In the genomic region with DNA sequence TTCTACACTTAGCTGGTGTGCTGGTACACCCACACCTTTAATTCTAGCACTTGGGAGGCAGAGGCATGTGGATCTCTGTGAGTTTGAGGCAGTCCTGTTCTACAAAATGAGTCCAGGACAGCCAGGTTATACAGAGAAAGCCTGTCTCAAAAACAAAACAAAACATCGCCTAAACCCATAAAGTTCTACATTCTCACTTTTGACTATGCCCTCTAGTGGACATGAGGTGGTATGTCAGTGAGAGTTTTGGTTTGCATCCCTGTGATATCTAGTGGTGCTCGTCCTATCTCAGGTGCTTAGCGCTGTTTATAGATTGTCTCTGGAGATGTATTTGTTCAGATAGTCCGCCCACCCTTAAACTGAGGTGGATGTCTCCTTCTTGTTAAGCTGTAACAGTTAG, we compare ENCODE assay signal across 8 mouse cellular contexts. TPM values are rescaled to one million over a fixed set of nuclear protein-coding genes. Genes with fewer than 3 reads are reported as not detected.
DNase-seq lines count a peak whose midpoint lies in the region; TF ChIP-seq lines count a peak whose summit lies in the region.
"Had no signal": no experiment of that assay in that cellular context is flagged by ENCODE, and none has a peak within 500 bp of the region (broad histone marks: within the 10 kb centered on the region; RNA-seq: fewer than 3 reads in every experiment).

No protein-coding gene starts in this region.

- no peaks in the 10 kb centered on the region for H3K9me3 ChIP-seq in E14TG2a.4 (ENCODE audit: low read length)
- H3K9me3 ChIP-seq: lung, embryonic 15.5 days had no signal

- H3K27me3 ChIP-seq in E14TG2a.4 (ENCODE audit: insufficient read depth, low read length) = peaks cover 7% of the 10 kb centered on the region

- no peak for TF ChIP-seq POLR2A in cortical plate, adult 2 months (IDR thresholded peaks at IDR 0.05; ENCODE audit: extremely low read depth, insufficient read depth, low read length)

- peaks cover 14% of the 10 kb centered on the region for H3K36me3 ChIP-seq in E14TG2a.4 (ENCODE audit: insufficient read depth, low read length)
- H3K36me3 ChIP-seq: lung, embryonic 15.5 days had no signal

- peaks cover 25% of the 10 kb centered on the region for H3K4me1 ChIP-seq in E14TG2a.4 (replicated peaks; ENCODE audit: low read depth, low read length)
- H3K4me1 ChIP-seq in cortical plate, adult 2 months (ENCODE audit: control insufficient read depth, insufficient read depth, low read length) = no peaks in the 10 kb centered on the region
- H3K4me1 ChIP-seq: lung, embryonic 15.5 days had no signal

- peak; percentile 93 for TF ChIP-seq CTCF in left cerebral cortex, adult 2 months (IDR thresholded peaks at IDR 0.05)
- TF ChIP-seq CTCF in E14TG2a.4 (conservative IDR thresholded peaks at IDR 0.05; ENCODE audit: low read length) = peak; percentile 58
- peak; percentile 59 for TF ChIP-seq CTCF in cortical plate, adult 2 months (IDR thresholded peaks at IDR 0.05; ENCODE audit: extremely low read depth, insufficient read depth, low read length)

- intact Hi-C loops in left cerebral cortex, adult 2 months (cut with DNase I) = no loop called here
- intact Hi-C loops in left cerebral cortex, postnatal 36 days (cut with DNase I) = no loop called here

- DNase-seq in left cerebral cortex, adult 2 months (ENCODE audit: extremely low spot score in 1 of 2, low spot score in 2 of 2) = peak in 1 of 2 experiments; percentile 11
- DNase-seq in left cerebral cortex, postnatal 36 days (ENCODE audit: low spot score in 2 of 2) = no peak
- DNase-seq in CD4-positive helper T cell, adult 2 months (ENCODE audit: low read depth, low spot score) = peak; percentile 60
- DNase-seq in natural killer cell, adult 2 months (ENCODE audit: low spot score in 2 of 2) = peak; percentile 29 to 36
- no peak for DNase-seq in spleen, adult 12 weeks (ENCODE audit: low spot score)

- H3K4me3 ChIP-seq in left cerebral cortex, adult 2 months = no peak overlapping the region
- no peak overlapping the region for H3K4me3 ChIP-seq in E14TG2a.4 (replicated peaks; ENCODE audit: low read length)
- H3K4me3 ChIP-seq in cortical plate, adult 2 months (ENCODE audit: insufficient read depth, low read length) = no peak overlapping the region
- H3K4me3 ChIP-seq: lung, embryonic 15.5 days had no signal

- H3K27ac ChIP-seq in left cerebral cortex, adult 2 months = no peak overlapping the region
- H3K27ac ChIP-seq in cortical plate, adult 2 months (ENCODE audit: insufficient read depth, low read length) = no peak overlapping the region
- H3K27ac ChIP-seq: lung, embryonic 15.5 days had no signal

RNA-seq across cellular contexts. Expression of gene Mpzl3, which starts 6.5 kb away (rescaled TPM):
- 1 to 10 TPM; 3.9 to 5.0 TPM for total RNA-seq in left cerebral cortex, adult 2 months (2021)
- 1 to 10 TPM; 4.3 to 4.6 TPM for total RNA-seq in left cerebral cortex, postnatal 36 days (2021)
- 3.0 and 3.1 TPM in 2 replicates for polyA plus RNA-seq in cortical plate, adult 2 months (2012; rRNA removed)

RNA-seq across cellular contexts. Expression of gene Mpzl2, which starts 8.9 kb away (rescaled TPM):
- total RNA-seq in left cerebral cortex, adult 2 months (2021) = 1 to 10 TPM; 1.2 to 1.9 TPM
- 1 to 10 TPM in 1 of 2 experiments, under 1 TPM in 1; 0.84 to 1.4 TPM for total RNA-seq in left cerebral cortex, postnatal 36 days (2021)
- 1.4 and 2.3 TPM in 2 replicates for polyA plus RNA-seq in cortical plate, adult 2 months (2012; rRNA removed)

RNA-seq across cellular contexts. Expression of gene Jaml, which starts 30.5 kb away (rescaled TPM):
- total RNA-seq in left cerebral cortex, adult 2 months (2021) = under 1 TPM; 0.41 to 0.98 TPM
- total RNA-seq in left cerebral cortex, postnatal 36 days (2021) = under 1 TPM; 0.62 to 0.63 TPM
- 0.36 and 0.52 TPM in 2 replicates for polyA plus RNA-seq in cortical plate, adult 2 months (2012; rRNA removed)

RNA-seq across cellular contexts. Expression of gene Cd3e, which starts 39.1 kb away (rescaled TPM):
- not detected for total RNA-seq in left cerebral cortex, adult 2 months (2021)
- total RNA-seq in left cerebral cortex, postnatal 36 days (2021) = not detected
- 0.08 TPM in 1 of 2 replicates, not detected in the other for polyA plus RNA-seq in cortical plate, adult 2 months (2012; rRNA removed)

Comparison
In these comparisons a context has a peak if more than half of its experiments do, and no peak if none do; other contexts are left out.
1. DNase-seq: peak in CD4-positive helper T cell, adult 2 months (single experiment) and natural killer cell, adult 2 months (2 of 2); none in left cerebral cortex, postnatal 36 days (0 of 2) and spleen, adult 12 weeks (single experiment).
2. Peak in every context shown above with its lines, with median percentiles within 50 percentile points of each other: CTCF ChIP-seq.